Mouse (Mus musculus) gonadal fat pad, adult 2 months (tissue): ENCODE measurements at regions not wholly inside any gene's neighbourhood (a gene's known extent, or its start where the extent isn't known, plus 50 kb on each side); places are given as distances from the start of the nearest gene placed in this dataset.

ENCODE experiments used
- DNase-seq: peaks from one replicate; pipeline ENCODE4 v3.0.0-alpha.2; 2012; ENCODE audit warnings: low read depth

DNA sequence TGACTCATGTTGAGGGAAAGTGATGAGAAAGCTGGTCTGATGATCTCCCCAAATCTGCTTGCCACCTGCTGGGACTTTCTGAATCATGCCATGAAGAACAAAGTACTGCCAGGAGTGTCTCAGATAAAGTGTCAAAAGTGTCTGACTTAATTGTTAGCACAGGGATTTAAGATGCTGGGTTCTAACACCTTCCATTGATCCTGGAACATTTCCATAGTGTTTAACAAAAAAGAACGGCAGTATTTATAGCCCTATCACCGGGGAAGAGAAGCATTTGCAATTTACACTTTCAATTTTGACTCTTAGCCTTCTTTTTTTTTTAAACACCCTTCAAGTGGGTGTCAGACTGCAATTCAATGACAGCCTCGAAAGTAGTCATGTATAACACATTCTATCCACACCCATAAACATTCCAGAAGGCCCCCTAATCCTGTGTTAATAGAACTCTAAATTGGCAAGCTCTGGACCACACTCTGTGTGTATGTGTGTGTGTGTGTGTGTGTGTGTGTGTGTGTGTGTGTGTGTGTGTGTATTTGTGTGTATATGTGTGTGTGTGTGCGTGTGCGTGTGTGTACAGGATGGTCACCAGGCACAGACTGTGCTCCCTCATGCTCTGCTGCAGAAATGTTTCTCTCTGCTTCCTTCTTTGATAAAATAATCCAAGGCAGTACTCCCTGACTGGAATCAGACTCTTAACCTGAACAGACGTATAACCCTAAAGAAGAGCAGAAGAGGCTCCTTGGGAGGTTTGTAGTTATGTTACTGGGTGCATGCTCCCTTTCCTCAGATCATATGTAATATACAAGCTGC lies 313.2 kb downstream of the Rnd3 start:
- no peak for DNase-seq

DNA sequence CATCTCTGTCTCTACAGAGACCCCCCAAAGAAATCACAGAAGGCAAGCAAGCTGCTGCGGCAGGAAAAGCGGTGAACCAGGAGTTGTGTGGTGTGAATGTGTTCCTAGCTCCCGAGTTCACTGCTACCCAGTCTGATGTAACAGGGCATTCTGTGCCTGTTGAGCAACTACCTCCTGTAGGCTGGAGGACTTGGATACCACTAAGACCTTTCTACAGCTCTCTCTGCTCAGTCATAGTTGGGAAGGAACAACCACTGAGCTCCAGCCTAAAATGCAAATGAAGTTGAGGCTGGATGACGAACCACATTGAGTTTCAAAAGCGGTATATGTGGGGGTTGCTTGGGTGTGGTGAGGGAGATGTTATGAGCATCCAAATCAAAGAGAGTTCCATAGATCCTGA lies 315.1 kb downstream of the Rnd3 start:
- DNase-seq = no peak

DNA sequence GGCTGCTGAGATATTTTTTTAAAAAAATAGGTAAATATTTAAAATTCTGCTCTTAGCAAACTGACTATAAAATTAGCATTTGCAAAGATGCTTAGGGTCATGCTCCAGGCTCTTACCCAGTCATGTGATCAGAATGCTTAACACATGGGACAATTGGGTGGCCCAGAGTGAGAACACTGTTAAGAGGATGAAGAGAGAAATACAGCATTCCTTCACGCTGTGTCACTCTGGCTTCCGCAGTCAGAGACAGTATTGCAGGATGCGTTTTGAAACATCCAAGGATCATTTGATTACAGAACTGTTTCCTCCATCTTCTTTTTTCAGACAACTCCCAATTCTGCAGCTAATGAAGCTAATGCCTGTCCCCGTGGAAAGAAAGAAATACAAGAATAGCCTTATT lies 316.4 kb downstream of the Rnd3 start:
- DNase-seq = no peak

DNA sequence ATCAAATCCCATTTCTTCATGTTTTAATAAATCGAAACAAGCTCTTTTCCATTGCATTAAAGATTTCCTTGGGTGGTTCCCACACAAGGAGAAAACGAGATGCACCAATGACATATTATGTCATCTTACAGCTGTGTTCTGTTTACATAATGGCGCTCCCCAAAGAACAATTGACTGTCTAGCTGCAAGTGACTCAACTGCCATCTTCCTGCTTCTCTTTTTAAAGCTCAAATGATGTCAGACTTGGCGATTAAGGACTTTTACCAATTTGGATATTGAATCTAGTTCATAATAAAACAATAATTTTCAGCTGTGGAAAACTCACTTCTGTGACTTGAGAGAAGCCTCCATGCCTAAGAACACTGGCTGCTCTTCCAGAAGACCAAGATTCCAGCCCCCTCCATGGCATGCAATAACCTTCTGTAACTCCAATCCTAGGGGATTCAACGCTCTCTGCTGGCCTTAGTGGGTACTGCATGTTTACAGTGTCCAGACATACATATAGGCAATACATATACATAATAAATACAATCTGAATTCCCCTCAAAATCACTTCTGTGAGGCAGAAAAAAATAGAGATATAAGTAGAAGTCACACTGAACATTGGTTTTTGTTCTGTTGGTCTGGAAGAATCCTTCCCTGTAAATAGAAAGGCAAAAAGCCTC lies 318.7 kb downstream of the Rnd3 start:
- no peak for DNase-seq

DNA sequence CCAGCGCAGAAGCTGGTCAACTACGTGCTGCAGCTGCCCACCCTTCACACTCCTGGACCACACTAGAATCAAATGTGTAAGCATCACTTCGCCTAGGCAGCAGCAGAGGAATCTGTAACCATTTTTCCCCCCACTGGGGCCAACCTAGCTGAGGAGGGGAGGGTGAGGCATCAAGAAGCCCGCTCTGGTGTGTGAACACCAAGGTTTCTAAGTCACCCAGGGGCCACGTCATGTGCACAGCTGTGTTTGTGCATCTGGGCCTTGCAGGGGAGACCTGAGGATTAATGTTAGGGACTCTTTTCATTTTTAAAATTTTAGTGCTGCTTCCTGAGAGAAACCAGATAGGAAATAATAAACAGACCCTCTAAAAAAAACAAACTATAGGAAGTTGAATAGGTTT lies 321.8 kb downstream of the Rnd3 start:
- no peak for DNase-seq

DNA sequence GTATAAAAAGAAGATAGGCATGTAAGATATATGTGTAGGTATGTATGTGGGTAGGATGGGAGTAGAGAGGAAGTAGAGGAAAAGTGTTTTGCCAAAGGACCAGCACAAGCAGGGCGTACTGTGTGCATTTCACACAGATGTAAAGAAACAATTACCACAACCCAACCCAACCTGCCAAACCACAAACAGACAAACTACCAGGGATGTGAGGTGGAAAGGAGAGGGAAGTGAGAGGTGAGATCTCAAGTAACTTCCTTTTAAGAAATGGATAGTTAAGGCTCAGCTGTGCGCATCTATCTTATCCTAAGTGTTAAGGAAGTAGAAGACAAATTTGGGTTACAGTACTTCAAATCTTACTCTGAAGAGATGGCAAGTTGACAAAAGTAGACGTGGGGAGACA lies 322.4 kb downstream of the Rnd3 start:
- DNase-seq = no peak

DNA sequence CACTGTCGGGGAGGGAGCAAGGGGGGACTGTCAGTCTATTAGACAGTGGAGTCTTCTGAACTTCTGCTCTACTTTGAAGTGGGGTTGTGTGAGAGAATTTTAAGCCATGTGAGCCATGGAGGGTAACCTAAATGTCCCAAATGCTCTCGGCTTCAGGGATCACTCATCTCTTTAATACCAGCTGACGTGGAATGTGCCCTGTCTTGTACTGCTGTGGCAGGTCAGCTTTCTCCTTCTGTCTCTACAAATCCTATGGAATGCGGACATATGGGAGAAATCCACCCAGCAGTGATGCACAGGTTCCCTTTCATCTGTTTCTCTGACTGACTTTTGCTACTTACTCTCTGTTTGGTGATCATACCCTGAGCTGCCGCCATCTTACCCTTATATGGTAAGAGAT lies 323.3 kb downstream of the Rnd3 start:
- DNase-seq = no peak

DNA sequence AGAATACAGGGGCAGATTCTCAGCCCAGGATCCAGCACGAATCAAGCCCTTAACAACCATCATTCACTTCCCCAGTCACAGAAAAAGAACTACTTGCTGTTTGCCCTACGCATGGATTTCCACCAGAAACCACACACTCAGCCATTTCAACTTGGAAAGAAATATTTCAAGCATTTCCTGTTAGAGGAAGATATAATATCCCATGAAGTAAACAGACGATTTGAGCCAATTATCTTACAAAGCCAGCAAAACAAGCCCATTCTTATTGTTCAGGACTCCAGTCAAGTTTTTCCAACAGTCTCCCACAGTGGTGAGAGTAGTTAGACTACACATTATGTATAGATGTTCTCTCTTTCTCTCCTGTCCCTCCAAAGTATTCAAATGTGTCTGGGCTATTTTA lies 324.1 kb downstream of the Rnd3 start:
- no peak for DNase-seq

DNA sequence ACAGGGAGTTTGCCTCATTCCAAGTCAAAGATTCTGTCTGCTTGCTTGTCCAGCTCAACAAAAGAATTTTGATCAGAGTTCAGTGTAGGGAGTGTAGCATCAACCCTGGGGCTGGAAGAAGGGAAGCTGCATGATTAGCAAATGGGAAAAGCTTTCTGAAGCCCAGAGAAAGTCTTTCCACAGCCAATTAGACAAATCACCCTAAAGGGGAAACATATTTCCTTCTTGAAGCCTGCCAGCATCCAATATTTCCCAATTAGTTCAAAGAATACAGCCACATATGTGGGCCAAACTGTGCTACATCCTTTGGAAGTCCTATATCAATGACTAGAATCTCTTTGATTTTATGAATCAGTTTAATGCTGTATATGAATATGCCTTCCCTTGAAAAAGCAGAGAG lies 326.2 kb downstream of the Rnd3 start:
- no peak for DNase-seq

DNA sequence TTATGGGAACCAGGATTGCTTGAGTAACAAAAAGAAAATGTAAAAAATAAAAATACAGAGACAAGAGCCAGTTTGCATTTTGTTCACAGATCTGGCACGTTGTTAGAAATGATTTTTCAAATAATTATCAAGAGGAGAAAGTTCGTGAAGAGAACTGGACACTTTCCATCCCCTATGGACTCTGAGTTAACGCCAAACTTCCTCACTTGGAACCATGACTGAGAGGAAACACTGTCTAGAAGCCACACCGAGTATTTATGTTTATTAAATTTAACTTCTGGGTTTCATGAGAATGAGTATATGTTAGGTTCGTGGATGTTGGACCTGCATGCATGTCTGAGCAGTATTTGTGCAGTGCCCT lies 329.6 kb downstream of the Rnd3 start:
- DNase-seq = no peak

DNA sequence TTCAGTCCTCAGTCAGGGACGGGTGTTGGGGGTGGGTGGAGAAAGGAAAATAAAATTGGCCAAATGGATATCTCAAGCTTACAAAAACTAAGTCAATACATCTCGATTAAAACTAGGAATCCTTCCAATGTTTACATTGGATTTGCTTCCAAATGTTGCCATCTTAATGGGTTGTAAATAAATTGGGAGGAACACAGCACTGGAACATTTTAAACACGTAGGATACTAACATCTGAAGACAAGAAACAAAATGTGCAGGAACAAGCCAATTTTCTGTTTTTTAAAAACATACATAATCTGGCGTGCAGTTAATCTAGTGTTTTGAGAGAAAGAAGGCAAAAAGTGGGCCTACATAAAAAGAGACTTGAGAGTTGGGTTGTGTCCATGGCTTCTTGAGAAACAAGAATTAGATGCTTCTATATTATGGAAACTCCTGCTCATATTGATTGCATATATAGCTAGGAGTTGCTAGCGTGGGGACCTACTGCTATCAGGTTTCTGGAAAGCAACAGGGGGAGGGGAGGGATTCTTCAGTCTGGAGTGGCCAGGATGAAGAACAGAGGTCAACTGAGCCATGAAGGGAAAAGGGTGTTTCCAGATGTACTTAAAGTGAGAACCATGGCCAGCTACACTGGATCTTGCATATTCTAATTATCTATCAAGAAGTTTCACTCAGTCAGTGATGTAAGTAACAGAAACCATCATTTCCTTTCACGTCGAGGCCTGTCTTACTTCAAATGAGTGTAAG lies 330.2 kb downstream of the Rnd3 start:
- no peak for DNase-seq

DNA sequence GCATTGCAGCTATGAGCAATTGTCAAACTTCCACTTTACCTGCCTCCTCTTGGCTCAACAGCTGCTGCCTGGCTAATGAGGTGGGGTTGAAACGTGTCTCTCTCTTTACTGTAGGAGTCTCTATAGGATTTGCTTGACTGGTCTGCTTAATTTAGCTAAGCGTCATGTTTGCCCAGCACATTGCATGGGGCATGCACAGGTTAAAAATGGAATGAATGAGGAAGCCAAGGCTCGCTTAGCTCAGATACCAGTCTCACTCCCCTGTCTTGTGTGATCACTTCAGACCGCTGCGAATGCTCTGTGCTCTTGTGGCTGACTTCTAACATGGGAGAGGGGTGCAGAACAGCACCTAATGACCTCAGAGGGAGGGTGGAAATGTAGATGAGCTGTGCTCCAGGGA lies 332.5 kb downstream of the Rnd3 start:
- no peak for DNase-seq

DNA sequence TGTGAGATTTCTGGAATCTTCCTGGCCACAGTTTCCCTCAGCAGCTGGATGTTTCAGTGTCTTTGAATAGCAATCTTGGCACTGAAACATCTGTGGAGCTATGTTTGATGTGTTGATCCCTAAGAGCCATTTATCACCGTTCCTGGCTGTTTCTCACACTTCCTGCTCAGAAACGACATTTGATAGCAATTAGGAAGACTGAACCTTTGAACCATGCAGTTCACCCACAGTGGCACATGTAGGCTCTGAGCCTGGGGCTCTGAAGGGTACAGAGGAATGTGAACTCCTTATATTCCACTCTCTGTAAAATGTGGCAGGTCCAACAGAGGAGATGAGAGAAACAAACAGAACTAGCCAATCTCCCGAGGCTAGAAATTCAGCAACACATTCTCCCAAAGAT lies 333.4 kb downstream of the Rnd3 start:
- no peak for DNase-seq

DNA sequence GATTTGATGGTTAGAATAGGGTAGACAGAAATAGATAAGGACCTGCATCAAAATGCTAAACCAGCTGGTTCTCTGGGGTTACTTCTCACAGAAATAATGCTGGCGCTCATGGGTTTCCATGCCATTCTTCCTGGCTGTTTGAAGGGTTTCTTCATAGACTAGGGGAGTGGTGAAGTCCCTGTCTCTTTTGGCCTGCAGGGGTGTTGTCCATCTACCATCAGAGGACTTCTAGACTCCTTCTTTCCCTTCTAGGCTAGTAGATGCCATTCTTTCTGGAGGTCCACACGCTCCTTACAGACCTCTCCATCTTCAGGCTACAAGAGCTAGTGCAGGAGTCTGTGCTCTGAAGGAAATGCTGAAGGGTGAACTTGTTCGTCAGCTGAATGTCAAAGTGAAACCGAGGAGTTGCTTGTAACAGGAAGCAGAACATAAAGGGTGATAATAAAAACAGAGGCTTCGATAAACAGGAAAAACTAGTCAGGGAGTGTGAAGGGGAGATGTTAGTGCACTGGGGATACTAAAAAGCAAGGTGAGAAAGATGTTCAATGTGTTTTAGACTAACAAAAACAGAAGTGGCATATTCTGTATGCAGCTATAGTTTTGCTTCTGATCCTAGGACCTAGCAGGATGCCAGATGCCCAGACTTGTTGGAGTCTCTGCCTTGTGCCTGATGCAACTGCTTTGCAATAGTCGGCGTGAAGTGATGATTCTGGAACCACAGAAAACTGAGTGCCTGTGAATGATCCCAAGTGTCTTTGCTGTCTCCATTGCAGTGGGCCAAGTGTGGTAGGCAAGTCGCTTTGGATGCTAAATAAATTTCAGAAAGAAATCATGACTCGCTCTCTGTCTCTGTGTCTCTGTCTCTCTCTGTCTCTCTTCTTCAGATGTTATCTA lies 335.1 kb downstream of the Rnd3 start:
- DNase-seq = no peak

DNA sequence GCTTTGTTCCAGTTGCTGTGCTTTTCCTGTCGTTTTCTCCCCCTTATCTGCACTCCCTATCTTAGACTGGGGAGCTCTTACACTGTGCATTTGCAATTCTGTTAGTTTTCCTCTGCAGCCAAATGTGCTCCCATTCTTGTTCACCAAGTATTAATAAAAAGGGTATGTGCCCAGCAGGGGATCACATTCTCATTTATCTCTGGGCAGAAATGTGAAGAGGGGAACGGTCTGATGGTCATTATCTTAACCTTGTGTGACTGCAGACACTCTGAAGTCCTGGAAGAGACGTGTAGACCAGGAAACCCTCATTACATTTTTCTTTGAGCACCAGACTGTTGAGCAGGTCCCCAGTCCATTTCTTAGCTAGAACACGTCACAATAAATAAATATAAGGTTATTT lies 336.6 kb downstream of the Rnd3 start:
- DNase-seq = no peak

DNA sequence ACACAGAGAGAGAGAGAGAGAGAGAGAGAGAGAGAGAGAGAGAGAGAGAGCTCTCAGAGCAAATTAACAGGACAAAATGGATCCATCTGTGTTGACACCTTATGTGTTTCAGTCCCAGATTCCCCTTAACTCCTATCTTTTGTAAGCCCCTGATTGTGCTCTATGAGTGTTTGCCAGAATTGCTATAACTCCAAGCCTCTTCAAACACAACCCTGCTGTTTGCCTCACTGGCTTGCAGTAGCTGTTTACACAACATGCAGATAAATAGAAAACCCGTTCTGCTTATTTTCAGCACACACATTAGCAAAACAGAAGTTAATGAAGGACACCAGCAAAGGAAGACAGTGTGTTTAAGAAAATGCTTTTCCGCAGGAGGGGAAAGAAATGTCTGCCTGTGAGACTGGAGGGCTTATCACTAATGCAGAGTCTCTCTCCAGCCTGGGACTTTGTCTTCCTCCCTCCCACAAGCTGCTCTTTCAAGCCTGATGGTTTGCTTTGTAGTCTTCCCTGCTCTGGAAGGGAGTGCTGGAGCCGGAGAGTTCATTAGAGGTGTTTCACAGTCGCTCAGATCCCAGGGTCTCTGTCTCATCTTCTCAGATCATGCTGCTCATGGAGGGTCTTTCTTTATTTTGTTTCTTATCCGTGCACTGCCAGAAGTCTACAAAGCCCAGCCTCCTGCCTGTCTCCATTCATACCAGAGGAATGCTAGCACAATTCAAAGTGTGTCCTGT lies 338.4 kb downstream of the Rnd3 start:
- no peak for DNase-seq

DNA sequence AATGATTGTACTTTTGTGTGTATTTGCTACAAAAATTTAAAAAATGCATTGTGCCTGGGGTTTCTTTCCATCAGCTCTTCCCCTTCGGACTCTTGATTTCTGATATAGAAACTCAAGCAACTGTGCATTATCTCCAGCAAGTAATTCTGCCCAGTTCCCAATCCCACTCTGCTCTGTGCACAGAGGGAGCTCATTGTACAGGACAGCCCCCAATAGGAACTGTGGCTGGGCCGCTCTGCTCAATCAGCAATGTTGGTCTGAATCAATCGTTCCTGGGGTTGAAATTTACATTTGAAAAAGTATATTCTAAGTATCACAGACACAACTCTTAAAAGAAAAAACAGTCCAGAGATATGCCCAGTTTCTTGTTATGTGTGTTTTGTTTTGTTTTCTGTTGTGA lies 339.1 kb downstream of the Rnd3 start:
- DNase-seq = no peak

DNA sequence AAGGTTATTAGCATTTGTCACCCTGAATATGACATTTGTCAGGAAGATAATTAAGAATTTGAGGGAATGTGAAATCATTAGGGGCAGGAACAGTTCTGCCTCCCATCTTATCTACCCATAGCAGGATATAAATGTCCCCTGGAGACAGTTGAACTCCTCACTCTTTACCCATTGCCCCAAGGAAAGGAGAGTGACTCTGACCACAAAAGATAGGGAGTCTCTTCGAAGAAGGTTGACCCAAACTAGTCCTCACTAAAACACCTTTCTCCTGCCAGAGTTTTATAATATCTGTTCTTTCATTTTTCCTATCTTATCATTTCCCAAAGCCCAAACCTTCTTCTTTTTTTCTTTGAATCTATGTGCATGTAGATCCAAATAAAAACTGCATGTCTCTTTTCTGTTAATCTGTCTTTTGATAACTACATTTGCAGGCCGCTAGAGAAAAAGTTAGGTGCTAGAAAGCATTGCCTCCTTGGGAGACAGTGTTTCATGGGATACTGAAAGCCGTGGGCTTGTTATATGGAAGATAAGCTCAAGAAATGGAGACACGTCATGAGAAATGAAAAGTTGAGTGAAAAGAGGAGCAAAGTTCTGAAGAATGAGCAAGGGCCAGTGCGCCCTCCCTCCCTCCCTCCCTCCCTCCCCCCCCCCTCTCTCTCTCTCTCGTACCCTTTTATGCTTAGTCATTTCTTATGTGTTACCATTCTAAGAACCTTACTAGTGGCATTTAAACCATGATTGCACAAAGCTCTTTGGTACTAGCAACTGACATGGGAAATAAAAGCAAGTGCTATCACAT lies 341.6 kb downstream of the Rnd3 start:
- DNase-seq = no peak

DNA sequence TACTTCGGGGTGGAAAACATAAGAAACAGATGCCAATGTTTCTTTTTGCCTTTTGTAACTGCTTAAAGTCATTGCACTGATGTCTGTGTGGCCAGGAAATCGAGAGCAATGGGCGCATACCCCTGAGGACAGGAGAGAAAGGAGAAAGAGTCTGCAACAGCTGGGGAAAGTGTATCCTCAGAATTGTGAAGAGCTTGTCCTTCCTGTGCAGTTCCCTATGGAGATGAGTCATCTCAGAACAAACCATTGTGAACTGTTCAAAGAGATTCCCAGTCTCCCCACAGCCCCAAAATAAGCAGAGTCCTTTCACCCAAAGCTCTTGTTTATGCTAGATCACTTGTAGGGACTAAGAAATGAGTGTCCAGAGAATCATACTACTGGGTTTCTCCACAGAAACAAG lies 343.3 kb downstream of the Rnd3 start:
- DNase-seq = no peak

DNA sequence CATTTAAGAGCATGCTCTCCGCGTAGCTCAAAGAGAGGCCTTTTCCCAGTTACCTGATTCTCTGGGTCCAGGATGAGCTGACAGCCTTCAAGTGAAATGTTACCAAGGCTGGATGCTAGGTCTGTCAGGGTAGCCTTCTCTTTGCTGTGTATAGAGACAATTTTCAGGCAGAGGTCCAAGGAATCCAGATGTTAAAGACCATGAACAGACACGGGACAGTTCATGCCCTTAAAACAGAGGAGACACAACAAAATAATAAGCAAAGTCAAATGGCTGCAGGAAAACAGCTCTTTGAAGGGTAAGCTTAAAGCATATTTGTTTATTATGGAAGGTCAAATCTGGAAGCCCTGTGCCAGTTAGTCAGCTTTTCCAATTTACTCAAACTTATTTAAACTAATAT lies 352.8 kb downstream of the Rnd3 start:
- DNase-seq = no peak

DNA sequence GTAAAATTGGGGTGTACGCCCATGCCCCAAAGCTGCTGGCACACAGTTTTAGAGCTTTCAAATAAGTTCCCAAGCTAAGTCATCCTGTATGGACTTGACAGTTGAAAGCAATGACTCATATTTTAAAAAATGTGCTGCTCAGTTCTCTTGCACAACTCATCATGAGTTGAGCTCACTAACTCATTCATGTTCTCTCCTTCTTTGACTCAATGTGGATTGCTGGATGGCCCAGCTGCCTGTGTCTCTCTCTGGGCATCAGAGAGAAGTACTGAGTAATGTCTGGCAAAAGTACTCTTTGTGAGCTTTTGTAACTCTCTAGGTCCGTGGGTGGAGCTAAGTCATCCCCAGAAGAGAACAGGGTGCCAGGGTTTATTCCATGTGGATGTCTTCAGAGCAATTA lies 355.3 kb downstream of the Rnd3 start:
- peak; percentile 84 for DNase-seq
